Mouse (Mus musculus) limb, embryonic 10.5 days (tissue): ENCODE measurements around the gene Ankef1. TPM values are rescaled to one million over a fixed set of nuclear protein-coding genes. Genes with fewer than 3 reads are reported as not detected.
A peak's percentile ranks its signal among the peaks of the same experiment; 100 is the strongest.

Source experiments
- DNase-seq: peaks from one replicate; pipeline ENCODE4 v3.0.0-alpha.2; 2017; ENCODE audit warnings: low spot score
- H3K27ac ChIP-seq: fragments of 300-500 bp; sonication (generic); 2 replicates; pipeline ENCODE4 v1.5.1; 2016; ENCODE audit warnings: mild to moderate bottlenecking
- H3K27me3 ChIP-seq: fragments of 300-500 bp; sonication (generic); 2 replicates; pipeline ENCODE4 v1.6.1; 2016; ENCODE audit warnings: low read depth, mild to moderate bottlenecking; ENCODE audit not compliant: poor library complexity, severe bottlenecking
- H3K36me3 ChIP-seq: fragments of 300-500 bp; sonication (generic); 2 replicates; pipeline ENCODE4 v1.6.1; 2016; ENCODE audit warnings: mild to moderate bottlenecking, moderate library complexity
- H3K4me1 ChIP-seq: fragments of 300-500 bp; sonication (generic); 2 replicates; pipeline ENCODE4 v1.6.1; 2016
- H3K4me3 ChIP-seq: fragments of 300-500 bp; sonication (generic); 2 replicates; pipeline ENCODE4 v1.5.1; 2016; ENCODE audit warnings: mild to moderate bottlenecking, moderate library complexity
- H3K9me3 ChIP-seq: fragments of 300-500 bp; sonication (generic); replicated peaks from 2 replicates; pipeline ENCODE4 v1.6.1; 2016; ENCODE audit warnings: mild to moderate bottlenecking
- WGBS: fragments of 180-500 bp; shearing (Covaris S2); methylation state at CpG from one replicate; pipeline ENCODE4 v1.1.7; 2016; 5-methylcytosine and 5-hydroxymethylcytosine counted together
- polyA plus RNA-seq: library from polyadenylated mRNA; unstranded; fragments of >200 nt; fragmentation: Nextera tagmentation; extraction: Ambion mirVana; gene quantifications from 2 replicates; pipeline ENCODE4 v1.2.1, GENCODE M21; 2016

Gene Ankef1
- polyA plus RNA-seq, 1 experiment from 2014 or later = 0.28 TPM

- Histone ChIP-seq H3K4me1 (no peaks in the 10 kb centered on the region), H3K9me3 (no peaks in the 10 kb centered on the region), H3K4me3 (no peak overlapping the region), H3K27ac (no peak overlapping the region), H3K27me3 (no peaks in the 10 kb centered on the region), H3K36me3 (no peaks in the 10 kb centered on the region)
- 87% methylated on average over 2 of the region's 2 CpGs for WGBS
- DNase-seq = no peak
Observed at GRCm38 (mm10) chr2:136515501-136515900, 13.8 kb downstream of the Ankef1 start.

GRCm38 (mm10) chr2:136528937-136529336 is 27.2 kb downstream of the Ankef1 start:
- Histone ChIP-seq H3K4me1 (no peaks in the 10 kb centered on the region), H3K36me3 (no peaks in the 10 kb centered on the region), H3K27ac (no peak overlapping the region), H3K4me3 (no peak overlapping the region), H3K9me3 (no peaks in the 10 kb centered on the region), H3K27me3 (no peaks in the 10 kb centered on the region)
- DNase-seq = no peak
- 90% methylated on average over 7 of the region's 7 CpGs for WGBS

GRCm38 (mm10) chr2:136532033-136532432 is 30.3 kb downstream of the Ankef1 start:
- Histone ChIP-seq H3K9me3 (no peaks in the 10 kb centered on the region), H3K36me3 (no peaks in the 10 kb centered on the region), H3K4me1 (no peaks in the 10 kb centered on the region), H3K27ac (peak overlapping the region; percentile 79), H3K27me3 (no peaks in the 10 kb centered on the region), H3K4me3 (peak overlapping the region; percentile 69)
- peak; percentile 82 for DNase-seq
- WGBS = 1% methylated on average over 23 of the region's 23 CpGs

- H3K4me3 ChIP-seq = no peak overlapping the region
- peak; percentile 33 for DNase-seq
- H3K36me3 ChIP-seq = no peaks in the 10 kb centered on the region
- WGBS = 73% methylated on average over 5 of the region's 5 CpGs
- H3K9me3 ChIP-seq = no peaks in the 10 kb centered on the region
- no peaks in the 10 kb centered on the region for H3K27me3 ChIP-seq
- no peak overlapping the region for H3K27ac ChIP-seq
- H3K4me1 ChIP-seq = no peaks in the 10 kb centered on the region
Observed at GRCm38 (mm10) chr2:136558020-136558419, 56.3 kb downstream of the Ankef1 start.

GRCm38 (mm10) chr2:136562336-136562735 is 60.6 kb downstream of the Ankef1 start:
- Histone ChIP-seq H3K27ac (no peak overlapping the region), H3K9me3 (no peaks in the 10 kb centered on the region), H3K36me3 (no peaks in the 10 kb centered on the region), H3K4me1 (no peaks in the 10 kb centered on the region), H3K4me3 (no peak overlapping the region), H3K27me3 (no peaks in the 10 kb centered on the region)
- 88% methylated on average over 1 of the region's 1 CpGs for WGBS
- no peak for DNase-seq

GRCm38 (mm10) chr2:136570856-136571255 is 69.1 kb downstream of the Ankef1 start:
- no peaks in the 10 kb centered on the region for H3K36me3 ChIP-seq
- no peaks in the 10 kb centered on the region for H3K27me3 ChIP-seq
- no peaks in the 10 kb centered on the region for H3K9me3 ChIP-seq
- no peaks in the 10 kb centered on the region for H3K4me1 ChIP-seq
- no peak overlapping the region for H3K4me3 ChIP-seq
- no peak for DNase-seq
- 81% methylated on average over 2 of the region's 2 CpGs for WGBS
- no peak overlapping the region for H3K27ac ChIP-seq

- WGBS = 81% methylated on average over 2 of the region's 2 CpGs
- no peak for DNase-seq
- Histone ChIP-seq H3K4me3 (no peak overlapping the region), H3K27ac (no peak overlapping the region), H3K27me3 (no peaks in the 10 kb centered on the region), H3K4me1 (no peaks in the 10 kb centered on the region), H3K9me3 (no peaks in the 10 kb centered on the region), H3K36me3 (no peaks in the 10 kb centered on the region)
Observed at GRCm38 (mm10) chr2:136582762-136583161, 81.1 kb downstream of the Ankef1 start.

- Histone ChIP-seq H3K27me3 (no peaks in the 10 kb centered on the region), H3K9me3 (no peaks in the 10 kb centered on the region), H3K36me3 (no peaks in the 10 kb centered on the region), H3K27ac (no peak overlapping the region), H3K4me1 (no peaks in the 10 kb centered on the region), H3K4me3 (no peak overlapping the region)
- WGBS = 59% methylated on average over 2 of the region's 2 CpGs
- DNase-seq = no peak
Observed at GRCm38 (mm10) chr2:136588811-136589210, 87.1 kb downstream of the Ankef1 start.

GRCm38 (mm10) chr2:136596451-136596850 is 94.7 kb downstream of the Ankef1 start:
- no peak overlapping the region for H3K27ac ChIP-seq
- no peak overlapping the region for H3K4me3 ChIP-seq
- H3K4me1 ChIP-seq = no peaks in the 10 kb centered on the region
- H3K9me3 ChIP-seq = no peaks in the 10 kb centered on the region
- WGBS = 30% methylated on average over 3 of the region's 3 CpGs
- no peaks in the 10 kb centered on the region for H3K27me3 ChIP-seq
- no peaks in the 10 kb centered on the region for H3K36me3 ChIP-seq
- DNase-seq = peak; percentile 35

GRCm38 (mm10) chr2:136598743-136599142 is 97.0 kb downstream of the Ankef1 start:
- WGBS = 86% methylated on average over 6 of the region's 6 CpGs
- Histone ChIP-seq H3K4me1 (no peaks in the 10 kb centered on the region), H3K9me3 (no peaks in the 10 kb centered on the region), H3K27ac (no peak overlapping the region), H3K27me3 (no peaks in the 10 kb centered on the region), H3K4me3 (no peak overlapping the region), H3K36me3 (no peaks in the 10 kb centered on the region)
- no peak for DNase-seq

- H3K4me3 ChIP-seq = no peak overlapping the region
- H3K27ac ChIP-seq = no peak overlapping the region
- H3K4me1 ChIP-seq = no peaks in the 10 kb centered on the region
- WGBS = 94% methylated on average over 5 of the region's 5 CpGs
- no peak for DNase-seq
- no peaks in the 10 kb centered on the region for H3K36me3 ChIP-seq
- no peaks in the 10 kb centered on the region for H3K9me3 ChIP-seq
- no peaks in the 10 kb centered on the region for H3K27me3 ChIP-seq
Observed at GRCm38 (mm10) chr2:136600651-136601170, 99.0 kb downstream of the Ankef1 start.

GRCm38 (mm10) chr2:136601206-136601605 is 99.5 kb downstream of the Ankef1 start:
- WGBS = 83% methylated on average over 4 of the region's 4 CpGs
- DNase-seq = no peak
- no peaks in the 10 kb centered on the region for H3K9me3 ChIP-seq
- H3K4me3 ChIP-seq = no peak overlapping the region
- H3K27me3 ChIP-seq = no peaks in the 10 kb centered on the region
- H3K27ac ChIP-seq = no peak overlapping the region
- H3K36me3 ChIP-seq = no peaks in the 10 kb centered on the region
- H3K4me1 ChIP-seq = no peaks in the 10 kb centered on the region
